Mouse (Mus musculus) intestine, embryonic 16.5 days (tissue): ENCODE results near the gene Gja1. TPM values are rescaled to one million over a fixed set of nuclear protein-coding genes. Genes with fewer than 3 reads are reported as not detected.
A peak's percentile ranks its signal among the peaks of the same experiment; 100 is the strongest.

Experiments used
- ATAC-seq: fragments of 200-750 bp; cut with Nextera tagmentation; 2 replicates; pipeline ENCODE4 v1.8.0; 2017; ENCODE audit warnings: moderate TSS enrichment, moderate library complexity
- H3K27ac ChIP-seq: fragments of 300-500 bp; sonication (generic); 2 replicates; pipeline ENCODE4 v1.5.1; 2014; ENCODE audit warnings: mild to moderate bottlenecking, low read length
- H3K27me3 ChIP-seq: fragments of 300-500 bp; sonication (generic); replicated peaks from 2 replicates; pipeline ENCODE4 v1.6.1; 2014; ENCODE audit warnings: low read length, control low read depth, mixed read lengths; ENCODE audit not compliant: control insufficient read depth, insufficient read depth
- H3K36me3 ChIP-seq: fragments of 300-500 bp; sonication (generic); 2 replicates; pipeline ENCODE4 v1.6.1; 2014; ENCODE audit warnings: low read length, control low read depth; ENCODE audit not compliant: control insufficient read depth, insufficient read depth
- H3K4me1 ChIP-seq: fragments of 300-500 bp; sonication (generic); 2 replicates; pipeline ENCODE4 v1.6.1; 2014; ENCODE audit warnings: low read length, control low read depth, mixed read lengths; ENCODE audit not compliant: control insufficient read depth, insufficient read depth
- H3K4me2 ChIP-seq: fragments of 300-500 bp; sonication (generic); 2 replicates; pipeline ENCODE4 v1.6.1; 2014; ENCODE audit warnings: low read depth, low read length, control low read depth
- H3K4me3 ChIP-seq: fragments of 300-500 bp; sonication (generic); 2 replicates; pipeline ENCODE4 v1.5.1; 2014; ENCODE audit warnings: mild to moderate bottlenecking, low read length
- H3K9ac ChIP-seq: fragments of 300-500 bp; sonication (generic); 2 replicates; pipeline ENCODE4 v1.6.1; 2014; ENCODE audit warnings: low read depth, low read length
- H3K9me3 ChIP-seq: fragments of 300-500 bp; sonication (generic); 2 replicates; pipeline ENCODE4 v1.6.1; 2016; ENCODE audit warnings: low read length, control low read depth; ENCODE audit not compliant: control insufficient read depth
- WGBS: fragments of 180-500 bp; shearing (Covaris S2); extraction: QIAGEN DNeasy Blood & Tissue Kit; methylation state at CpG from one replicate; pipeline ENCODE4 v1.1.7; 2014; 5-methylcytosine and 5-hydroxymethylcytosine counted together
- polyA plus RNA-seq: library from polyadenylated mRNA; unstranded; fragments of >200 nt; fragmentation: Nextera tagmentation; extraction: Ambion mirVana; gene quantifications from 2 replicates; pipeline ENCODE4 v1.2.1, GENCODE M21; 2015

Gene Gja1
- polyA plus RNA-seq, 1 experiment from 2014 or later, result 32.3 TPM

DNA sequence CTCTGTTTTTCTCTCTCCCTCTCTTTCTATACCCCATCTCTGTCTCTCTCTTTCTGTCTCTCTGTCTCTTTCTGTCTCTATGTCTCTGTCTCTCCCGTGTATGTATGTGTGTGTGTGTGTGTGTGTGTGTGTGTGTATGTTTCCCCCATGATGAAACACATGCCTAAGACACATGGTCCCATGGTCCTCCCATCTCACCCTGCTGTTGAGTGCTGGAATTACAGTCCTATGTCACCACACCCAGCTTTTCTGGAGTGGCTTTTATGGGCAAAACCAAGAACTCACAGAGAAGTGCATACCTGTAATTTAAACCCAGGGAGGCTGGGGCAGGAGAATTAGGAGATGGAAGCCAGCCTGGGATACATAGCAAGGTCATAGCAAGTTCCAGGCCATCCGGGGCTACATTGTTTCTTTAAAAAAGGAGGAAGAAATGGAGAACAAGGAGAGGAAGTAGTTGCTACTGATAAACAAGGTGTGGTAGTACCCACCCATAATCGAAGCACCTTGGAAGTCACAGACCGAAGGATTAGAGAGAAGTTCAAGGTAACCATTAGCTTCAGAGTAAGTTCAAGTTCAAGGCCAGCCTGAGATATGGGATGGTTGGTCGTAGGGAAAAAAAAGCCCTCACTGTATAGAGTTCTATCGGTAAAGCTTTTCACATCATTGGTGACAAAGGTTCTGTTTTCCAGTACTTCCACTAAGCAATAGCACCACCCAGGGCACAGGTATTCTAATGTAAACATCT, 29.4 kb downstream of the Gja1 start:
- 82% methylated on average over 6 of the region's 6 CpGs for WGBS
- Histone ChIP-seq H3K27me3 (no peaks in the 10 kb centered on the region), H3K9me3 (no peaks in the 10 kb centered on the region), H3K4me2 (no peak overlapping the region), H3K27ac (no peak overlapping the region), H3K4me1 (no peaks in the 10 kb centered on the region), H3K4me3 (no peak overlapping the region), H3K36me3 (no peaks in the 10 kb centered on the region), H3K9ac (no peak overlapping the region)
- no peak for ATAC-seq

DNA sequence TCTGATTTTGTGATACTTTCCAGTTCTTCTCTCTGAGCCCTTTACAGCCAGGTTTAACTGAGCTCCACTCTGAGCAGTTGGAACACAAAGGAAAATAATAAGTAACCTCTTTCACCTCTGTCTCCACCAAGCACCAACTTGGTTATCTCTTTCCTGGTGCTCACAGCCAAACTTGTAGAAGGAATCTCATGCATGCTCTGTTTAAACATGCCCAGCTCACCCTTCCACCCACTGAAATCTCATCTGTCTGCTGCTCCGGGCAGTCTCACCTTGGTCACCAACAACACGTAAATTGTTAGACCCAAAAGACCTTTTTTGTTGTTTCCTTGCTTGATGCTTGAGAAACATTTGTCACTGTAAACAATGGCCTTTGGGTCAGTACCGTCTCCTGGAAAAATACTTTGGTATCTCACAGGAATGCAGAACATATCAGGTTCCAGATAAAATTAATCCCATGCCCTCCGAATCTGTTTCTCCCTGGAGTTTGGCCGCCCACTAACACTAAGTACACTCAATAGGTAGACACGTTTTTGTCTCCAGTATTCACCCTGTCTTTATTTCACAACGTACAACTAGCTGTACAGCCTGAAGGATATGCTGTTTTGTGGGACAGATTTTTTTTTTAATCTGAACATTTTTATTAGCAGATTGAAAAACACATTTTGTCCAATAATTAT, 38.9 kb downstream of the Gja1 start:
- no peaks in the 10 kb centered on the region for H3K27me3 ChIP-seq
- 60% methylated on average over 7 of the region's 7 CpGs for WGBS
- no peak overlapping the region for H3K9ac ChIP-seq
- H3K4me1 ChIP-seq, result no peaks in the 10 kb centered on the region
- H3K36me3 ChIP-seq, result no peaks in the 10 kb centered on the region
- no peak overlapping the region for H3K27ac ChIP-seq
- no peak for ATAC-seq
- no peaks in the 10 kb centered on the region for H3K9me3 ChIP-seq
- H3K4me3 ChIP-seq, result no peak overlapping the region
- no peak overlapping the region for H3K4me2 ChIP-seq

DNA sequence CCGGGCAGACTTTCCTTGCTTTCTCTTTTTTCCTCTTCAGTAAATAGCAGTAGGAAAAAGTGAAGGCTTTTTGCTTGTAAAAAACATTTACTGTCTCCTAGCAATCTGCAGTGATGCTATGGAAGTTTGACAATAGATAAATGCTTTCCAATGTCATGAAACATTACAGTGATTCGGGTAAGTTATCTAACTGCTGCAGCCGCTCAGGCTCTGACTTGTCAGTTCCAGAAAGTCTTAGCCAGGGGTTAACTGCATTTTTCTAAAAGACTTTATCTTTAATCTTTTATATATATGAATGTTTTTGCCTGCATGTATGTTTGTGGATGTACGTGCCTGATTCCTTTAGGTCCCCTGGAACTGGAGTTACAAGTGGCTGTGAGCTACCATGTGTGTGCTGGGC, 45.4 kb downstream of the Gja1 start:
- Histone ChIP-seq H3K4me3 (no peak overlapping the region), H3K9me3 (no peaks in the 10 kb centered on the region), H3K9ac (no peak overlapping the region), H3K4me1 (no peaks in the 10 kb centered on the region), H3K36me3 (no peaks in the 10 kb centered on the region), H3K27me3 (no peaks in the 10 kb centered on the region), H3K27ac (no peak overlapping the region), H3K4me2 (no peak overlapping the region)
- WGBS, result 85% methylated on average over 4 of the region's 4 CpGs
- ATAC-seq, result no peak

DNA sequence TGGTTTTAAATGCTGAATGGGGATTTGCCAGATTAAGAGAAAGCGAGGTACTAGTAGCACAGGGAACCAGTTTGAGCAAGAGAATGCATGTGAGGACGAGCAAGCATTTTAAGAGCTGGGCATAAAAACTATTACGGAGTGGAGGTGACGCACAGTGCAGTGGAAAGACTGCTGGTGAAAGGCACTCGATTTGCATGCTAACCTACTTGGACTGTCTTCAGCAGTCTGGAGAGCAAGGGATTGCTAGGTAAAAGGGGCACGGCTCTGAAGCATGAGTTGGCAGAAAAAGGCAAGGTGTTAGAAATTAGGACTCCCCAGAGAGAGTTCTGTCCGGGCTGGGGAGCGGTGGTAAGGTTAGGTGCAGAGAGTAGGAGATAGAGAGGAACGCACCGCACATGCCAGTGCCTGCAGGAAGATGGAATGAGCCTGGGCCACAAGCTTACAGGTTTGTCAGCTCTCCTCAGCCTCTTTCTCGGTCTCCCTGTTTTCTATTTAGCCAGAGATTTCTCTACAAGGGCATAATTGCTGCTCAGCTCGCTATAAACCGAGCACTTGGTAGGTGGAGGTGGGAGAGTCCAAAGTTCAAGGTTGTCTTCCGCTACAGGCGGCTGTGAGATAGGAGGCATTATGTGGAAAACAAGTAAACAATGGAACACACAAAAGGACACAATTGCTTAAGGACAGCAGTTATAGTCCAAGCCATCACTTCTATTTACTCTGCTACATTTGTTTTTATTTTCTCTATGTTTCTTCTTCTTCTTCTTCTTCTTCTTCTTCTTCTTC, 48.1 kb downstream of the Gja1 start:
- Histone ChIP-seq H3K4me3 (no peak overlapping the region), H3K9me3 (no peaks in the 10 kb centered on the region), H3K27ac (no peak overlapping the region), H3K4me1 (no peaks in the 10 kb centered on the region), H3K4me2 (no peak overlapping the region), H3K9ac (no peak overlapping the region), H3K36me3 (no peaks in the 10 kb centered on the region), H3K27me3 (no peaks in the 10 kb centered on the region)
- WGBS, result 71% methylated on average over 15 of the region's 15 CpGs
- no peak; the same call in 1 of the 2 replicates for ATAC-seq

DNA sequence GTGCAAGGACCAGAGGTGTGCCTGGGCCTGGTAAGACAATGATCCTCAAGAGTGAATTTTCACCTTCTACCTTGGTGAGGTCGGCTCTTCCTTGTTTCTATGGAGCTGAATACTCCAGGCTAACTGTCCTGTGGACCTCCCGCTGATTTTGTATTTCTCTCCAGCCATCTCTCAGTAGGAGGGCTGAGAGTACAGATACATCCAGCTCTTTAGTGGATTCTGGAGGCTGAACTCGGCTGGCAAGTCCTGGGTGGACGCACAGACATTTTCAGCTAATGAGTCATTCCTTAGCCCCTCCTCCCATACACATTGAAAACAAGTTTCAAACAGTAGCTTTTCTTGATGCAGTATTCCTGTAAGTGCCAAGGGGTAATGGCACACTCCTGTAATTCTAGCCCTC, 49.2 kb downstream of the Gja1 start:
- Histone ChIP-seq H3K4me2 (no peak overlapping the region), H3K9me3 (no peaks in the 10 kb centered on the region), H3K4me1 (no peaks in the 10 kb centered on the region), H3K27ac (no peak overlapping the region), H3K9ac (no peak overlapping the region), H3K27me3 (no peaks in the 10 kb centered on the region), H3K4me3 (no peak overlapping the region), H3K36me3 (no peaks in the 10 kb centered on the region)
- 54% methylated on average over 4 of the region's 4 CpGs for WGBS
- ATAC-seq, result no peak

DNA sequence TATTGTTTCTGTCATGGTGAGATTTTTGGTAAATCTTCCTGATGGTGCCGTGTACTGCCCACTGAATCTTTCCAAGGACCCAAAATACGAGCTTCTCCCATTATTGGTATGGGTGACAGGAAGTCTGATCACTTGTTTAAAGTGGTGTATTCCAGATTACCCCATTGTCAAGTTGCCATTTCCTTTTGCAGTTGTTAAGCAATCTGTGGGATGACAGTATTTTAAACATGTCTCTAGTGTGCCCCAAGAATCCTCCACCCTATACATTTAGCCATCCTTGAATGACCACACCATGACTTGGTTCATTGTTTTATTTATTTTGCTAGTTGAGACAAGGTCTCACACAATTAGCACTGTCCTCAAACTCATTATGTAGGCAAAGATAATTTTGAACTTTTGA, 50.3 kb downstream of the Gja1 start:
- H3K4me2 ChIP-seq, result no peak overlapping the region
- H3K27me3 ChIP-seq, result no peaks in the 10 kb centered on the region
- WGBS, result 78% methylated on average over 2 of the region's 2 CpGs
- H3K4me3 ChIP-seq, result no peak overlapping the region
- ATAC-seq, result no peak
- no peak overlapping the region for H3K9ac ChIP-seq
- no peaks in the 10 kb centered on the region for H3K36me3 ChIP-seq
- no peak overlapping the region for H3K27ac ChIP-seq
- no peaks in the 10 kb centered on the region for H3K9me3 ChIP-seq
- H3K4me1 ChIP-seq, result peaks cover 3% of the 10 kb centered on the region; the same call in 1 of the 2 replicates

DNA sequence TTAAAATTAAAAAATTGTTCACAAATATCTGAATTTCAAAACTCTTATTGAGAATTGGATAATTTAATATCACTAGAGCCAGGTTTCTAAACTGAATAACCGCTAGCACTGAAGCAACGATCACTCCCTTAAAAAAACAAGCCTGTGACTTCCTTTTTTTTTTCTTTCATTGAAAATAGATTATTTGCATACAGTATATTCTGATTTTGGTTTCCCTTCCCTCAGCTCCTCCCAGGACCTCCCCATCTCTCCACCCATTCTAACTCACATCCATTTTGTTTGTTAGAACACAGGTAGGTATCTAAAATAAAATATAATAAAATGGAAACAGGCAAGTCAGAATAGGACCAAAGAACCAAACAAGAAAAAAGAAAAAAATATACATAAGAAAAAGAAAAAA, 50.7 kb downstream of the Gja1 start:
- ATAC-seq, result no peak
- 88% methylated on average over 2 of the region's 2 CpGs for WGBS
- Histone ChIP-seq H3K4me1 (peaks cover 3% of the 10 kb centered on the region; the same call in 1 of the 2 replicates), H3K9ac (no peak overlapping the region), H3K4me3 (no peak overlapping the region), H3K9me3 (no peaks in the 10 kb centered on the region), H3K27me3 (no peaks in the 10 kb centered on the region), H3K4me2 (no peak overlapping the region), H3K27ac (no peak overlapping the region), H3K36me3 (no peaks in the 10 kb centered on the region)

DNA sequence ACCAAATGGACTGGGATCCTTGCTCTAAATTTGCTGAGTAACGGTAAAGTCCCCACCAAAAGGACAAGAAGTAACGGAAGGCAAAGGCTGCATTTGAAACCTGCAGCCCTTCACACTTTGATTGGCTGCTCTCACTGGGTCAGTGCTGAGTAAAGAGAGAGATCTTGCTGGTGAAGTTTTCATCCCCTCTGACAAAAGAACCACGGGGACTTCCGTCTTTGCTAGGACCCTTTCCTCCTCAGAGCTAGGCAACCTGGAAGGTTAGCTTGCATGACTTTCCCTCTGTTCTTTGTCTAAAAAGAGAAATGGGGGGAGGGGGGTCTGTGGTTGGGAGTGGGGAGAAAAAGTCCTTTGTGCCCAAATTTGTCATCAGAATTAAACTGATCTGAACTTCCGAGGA, 51.9 kb downstream of the Gja1 start:
- Histone ChIP-seq H3K9ac (no peak overlapping the region), H3K27me3 (no peaks in the 10 kb centered on the region), H3K36me3 (no peaks in the 10 kb centered on the region), H3K9me3 (no peaks in the 10 kb centered on the region), H3K4me1 (peaks cover 3% of the 10 kb centered on the region; the same call in 1 of the 2 replicates), H3K4me2 (no peak overlapping the region), H3K27ac (no peak overlapping the region), H3K4me3 (no peak overlapping the region)
- no peak for ATAC-seq
- WGBS, result 80% methylated on average over 5 of the region's 5 CpGs

DNA sequence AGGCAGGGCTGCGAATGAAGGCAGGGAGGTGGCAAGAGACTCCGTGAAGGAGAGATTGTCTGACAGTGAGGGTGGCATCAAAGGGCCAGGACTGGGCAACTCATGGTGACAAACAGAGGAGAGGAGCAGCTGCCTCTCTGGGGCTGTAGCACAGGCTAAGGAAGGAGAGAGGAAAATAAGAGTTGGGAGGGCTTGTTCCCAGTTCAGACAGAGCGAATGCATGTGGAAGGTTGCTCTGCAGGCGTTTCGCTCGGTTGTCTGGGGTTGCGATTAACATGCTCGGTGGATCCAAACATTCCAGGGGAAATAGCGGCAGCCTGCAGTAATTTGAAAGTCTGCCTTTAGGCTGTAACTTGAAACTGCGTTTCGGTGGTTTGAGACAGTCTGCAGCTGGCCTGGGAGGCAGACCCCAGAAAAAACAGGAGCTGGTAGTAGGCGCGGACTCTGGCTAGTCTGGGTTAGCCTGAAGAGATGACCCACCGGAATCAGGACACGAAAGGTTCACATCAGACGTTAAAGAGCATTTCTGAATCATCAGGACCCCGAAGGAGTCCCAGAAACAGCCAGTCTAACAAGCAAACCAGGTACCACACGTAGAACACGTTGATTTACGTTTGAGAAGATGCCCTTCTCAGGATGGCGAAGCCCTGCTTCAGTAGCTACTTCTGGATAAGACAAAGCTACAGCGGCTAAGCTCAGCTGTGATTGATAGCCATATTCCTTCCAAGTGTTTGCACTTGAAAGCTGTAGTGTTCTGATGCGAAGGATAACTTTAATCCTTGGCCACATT, 54.7 kb downstream of the Gja1 start:
- Histone ChIP-seq H3K4me1 (peaks cover 3% of the 10 kb centered on the region; the same call in 1 of the 2 replicates), H3K9me3 (no peaks in the 10 kb centered on the region), H3K27me3 (no peaks in the 10 kb centered on the region), H3K4me2 (peak overlapping the region; percentile 49), H3K4me3 (peak overlapping the region; percentile 15), H3K36me3 (no peaks in the 10 kb centered on the region), H3K9ac (no peak overlapping the region), H3K27ac (no peak overlapping the region)
- ATAC-seq, result peak; percentile 65
- 12% methylated on average over 23 of the region's 23 CpGs for WGBS
